Mouse (Mus musculus) liver, adult 2 months (tissue): Measurements from ENCODE around the gene Tmem184b. TPM values are rescaled to one million over a fixed set of nuclear protein-coding genes. Genes with fewer than 3 reads are reported as not detected.

Source experiments
- DNase-seq: peaks from one replicate; pipeline ENCODE4 v3.0.0-alpha.2; 2011; ENCODE audit warnings: low read depth, low spot score; ENCODE audit errors: extremely low read depth
- H3K27ac ChIP-seq: fragments of 200-500 bp; replicated peaks from 2 replicates; pipeline ENCODE4 v1.5.1; 2012; ENCODE audit warnings: low read depth, mild to moderate bottlenecking, control low read depth, inconsistent platforms, low read length; ENCODE audit not compliant: insufficient read depth
- H3K27me3 ChIP-seq: fragments of 200-500 bp; 2 replicates; pipeline ENCODE4 v1.6.1; 2012; ENCODE audit warnings: mild to moderate bottlenecking, moderate library complexity, low read length, inconsistent platforms; ENCODE audit not compliant: control insufficient read depth, insufficient read depth
- H3K36me3 ChIP-seq: fragments of 200-500 bp; 2 replicates; pipeline ENCODE4 v1.6.1; 2012; ENCODE audit warnings: low read length, inconsistent platforms; ENCODE audit not compliant: control insufficient read depth, insufficient read depth
- H3K4me1 ChIP-seq: fragments of 200-500 bp; 2 replicates; pipeline ENCODE4 v1.6.1; 2011; ENCODE audit warnings: low read length; ENCODE audit not compliant: control insufficient read depth, insufficient read depth
- H3K4me3 ChIP-seq: fragments of 200-500 bp; 2 replicates; pipeline ENCODE4 v1.5.1; 2011; ENCODE audit warnings: low read depth, mild to moderate bottlenecking, control low read depth, low read length, moderate library complexity; ENCODE audit not compliant: insufficient read depth
- H3K79me2 ChIP-seq: fragments of 200-500 bp; 2 replicates; pipeline ENCODE4 v1.6.1; 2012; ENCODE audit warnings: inconsistent platforms, mild to moderate bottlenecking, low read length, moderate library complexity; ENCODE audit not compliant: control insufficient read depth, insufficient read depth
- H3K9ac ChIP-seq: fragments of 200-500 bp; 2 replicates; pipeline ENCODE4 v1.6.1; 2012; ENCODE audit warnings: low read depth, mild to moderate bottlenecking, control low read depth, inconsistent platforms, low read length
- CTCF ChIP-seq: fragments of 200-500 bp; IDR thresholded peaks from 2 replicates; pipeline ENCODE4 v1.5.1; 2011; ENCODE audit warnings: low read depth, low read length, control low read depth
- POLR2A ChIP-seq: fragments of 200-500 bp; IDR thresholded peaks from 2 replicates; pipeline ENCODE4 v1.6.1; 2011; ENCODE audit warnings: low read length, control low read depth; ENCODE audit not compliant: insufficient read depth; ENCODE audit errors: extremely low read depth
- WGBS: fragments of 180-500 bp; shearing (Covaris S2); methylation state at CpG from one replicate; pipeline ENCODE4 v1.1.7; 2018; 5-methylcytosine and 5-hydroxymethylcytosine counted together
- polyA plus RNA-seq: library from polyadenylated mRNA; depleted of rRNA; stranded (reverse); fragments of >200 nt; gene quantifications from 2 replicates; pipeline ENCODE4 v1.2.3, GENCODE M21; 2012
- total RNA-seq: library from RNA; depleted of rRNA; stranded (reverse); fragments of >200 nt; gene quantifications from 2 replicates; pipeline ENCODE4 v1.2.3, GENCODE M21; 2014

Gene Tmem184b
- total and polyA plus RNA-seq, 2 experiments = 6.0 to 48.7 TPM

GRCm38 (mm10) chr15:79387081-79387480 is 16.3 kb downstream of the Tmem184b start:
- TF ChIP-seq CTCF (no peak), POLR2A (no peak)
- Histone ChIP-seq H3K36me3 (no peaks in the 10 kb centered on the region), H3K27ac (peak overlapping the region; percentile 97), H3K79me2 (peaks cover 5% of the 10 kb centered on the region; the same call in 1 of the 2 replicates), H3K4me1 (peaks cover 36% of the 10 kb centered on the region), H3K4me3 (no peak overlapping the region), H3K9ac (peak overlapping the region; percentile 6; the same call in 1 of the 2 replicates), H3K27me3 (no peaks in the 10 kb centered on the region)
- WGBS = 54% methylated on average over 6 of the region's 6 CpGs
- DNase-seq = no peak

GRCm38 (mm10) chr15:79381644-79382043 is 21.7 kb downstream of the Tmem184b start:
- 91% methylated on average over 9 of the region's 9 CpGs for WGBS
- Histone ChIP-seq H3K4me3 (no peak overlapping the region), H3K27me3 (no peaks in the 10 kb centered on the region), H3K79me2 (peaks cover 11% of the 10 kb centered on the region; the same call in 1 of the 2 replicates), H3K27ac (no peak overlapping the region), H3K36me3 (no peaks in the 10 kb centered on the region), H3K4me1 (no peaks in the 10 kb centered on the region), H3K9ac (no peak overlapping the region)
- TF ChIP-seq POLR2A (no peak), CTCF (no peak)
- DNase-seq = no peak

DNA sequence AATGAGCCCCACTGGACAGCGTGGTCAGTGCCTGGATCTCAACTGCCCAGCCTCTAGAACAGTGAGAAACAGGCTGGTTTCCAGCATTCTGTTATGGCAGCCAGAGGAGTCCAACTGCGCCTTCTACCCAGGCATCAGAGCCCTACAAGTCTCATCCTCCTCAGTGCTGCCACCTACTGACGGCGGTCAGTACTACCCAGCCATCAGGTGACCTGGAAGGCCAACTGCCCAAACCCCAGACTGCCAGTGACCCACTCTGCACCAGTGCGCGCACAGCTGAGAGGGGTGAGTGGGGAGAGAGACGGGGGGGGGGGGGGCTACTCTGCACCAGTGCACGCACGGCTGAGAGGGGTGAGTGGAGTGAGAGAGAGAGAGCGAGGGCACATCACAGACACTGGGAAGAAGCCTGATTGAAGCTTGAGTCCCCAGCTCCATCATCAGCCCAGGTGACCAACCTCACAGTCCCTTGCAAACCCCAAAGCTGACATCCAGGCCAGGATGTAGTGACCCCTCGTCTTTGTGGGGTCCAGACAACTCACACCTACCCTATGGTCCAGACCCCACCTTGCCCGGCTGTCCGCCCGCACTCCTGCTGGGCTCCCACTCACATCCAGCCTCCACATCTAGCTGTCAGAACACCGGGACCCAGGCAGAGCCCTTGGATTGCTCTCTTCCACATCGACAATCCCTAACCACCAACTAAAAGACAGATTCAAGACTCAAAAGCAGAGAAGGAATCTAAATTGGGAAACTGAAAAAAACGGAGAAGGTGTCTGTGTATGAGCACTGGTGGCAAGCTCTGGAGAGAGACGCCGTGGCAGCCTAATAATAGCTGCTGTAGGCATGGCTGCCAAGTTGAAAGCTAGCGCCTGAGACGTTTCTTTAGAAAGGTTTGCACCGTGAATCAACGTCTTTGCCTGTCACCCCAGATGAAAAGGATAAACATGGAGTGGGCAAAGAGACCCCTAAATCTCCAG is 22.6 kb downstream of the Tmem184b start:
- no peaks in the 10 kb centered on the region for H3K36me3 ChIP-seq
- DNase-seq = peak; percentile 59
- H3K4me3 ChIP-seq = no peak overlapping the region
- H3K4me1 ChIP-seq = no peaks in the 10 kb centered on the region
- 59% methylated on average over 22 of the region's 23 CpGs for WGBS
- H3K9ac ChIP-seq = no peak overlapping the region
- TF ChIP-seq POLR2A (no peak), CTCF (peak; percentile 97)
- no peaks in the 10 kb centered on the region for H3K27me3 ChIP-seq
- peaks cover 11% of the 10 kb centered on the region; the same call in 1 of the 2 replicates for H3K79me2 ChIP-seq
- no peak overlapping the region for H3K27ac ChIP-seq

GRCm38 (mm10) chr15:79379658-79380057 is 23.7 kb downstream of the Tmem184b start:
- peaks cover 11% of the 10 kb centered on the region; the same call in 1 of the 2 replicates for H3K79me2 ChIP-seq
- no peaks in the 10 kb centered on the region for H3K36me3 ChIP-seq
- 87% methylated on average over 7 of the region's 7 CpGs for WGBS
- no peak for TF ChIP-seq CTCF
- H3K4me3 ChIP-seq = no peak overlapping the region
- no peak overlapping the region for H3K9ac ChIP-seq
- no peak for DNase-seq
- no peaks in the 10 kb centered on the region for H3K4me1 ChIP-seq
- no peak overlapping the region for H3K27ac ChIP-seq
- no peaks in the 10 kb centered on the region for H3K27me3 ChIP-seq

DNA sequence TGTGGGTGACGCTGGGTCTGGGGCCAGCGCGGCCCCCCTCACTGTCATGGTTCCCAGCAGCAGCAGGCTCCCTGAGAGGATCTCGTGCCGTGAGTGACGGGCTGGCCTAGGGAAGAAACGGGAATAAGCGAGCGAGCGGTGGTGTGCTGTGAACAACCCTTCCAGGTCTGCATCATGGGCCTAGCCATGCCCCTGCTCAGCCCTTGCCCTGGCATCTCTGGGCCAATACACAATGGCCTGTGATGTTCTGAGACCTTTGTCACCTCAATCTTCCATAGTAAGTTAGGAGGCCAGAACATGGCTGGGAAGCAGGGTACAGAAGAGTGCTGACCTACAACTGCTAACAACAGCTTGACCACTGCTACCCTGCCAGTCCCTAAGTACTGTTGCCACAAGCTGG is 24.8 kb downstream of the Tmem184b start:
- H3K79me2 ChIP-seq = peaks cover 11% of the 10 kb centered on the region; the same call in 1 of the 2 replicates
- no peak overlapping the region for H3K27ac ChIP-seq
- H3K4me1 ChIP-seq = no peaks in the 10 kb centered on the region
- no peak overlapping the region for H3K4me3 ChIP-seq
- no peak for TF ChIP-seq CTCF
- no peak for TF ChIP-seq POLR2A
- H3K36me3 ChIP-seq = no peaks in the 10 kb centered on the region
- H3K9ac ChIP-seq = no peak overlapping the region
- no peaks in the 10 kb centered on the region for H3K27me3 ChIP-seq
- DNase-seq = no peak
- 97% methylated on average over 10 of the region's 10 CpGs for WGBS

DNA sequence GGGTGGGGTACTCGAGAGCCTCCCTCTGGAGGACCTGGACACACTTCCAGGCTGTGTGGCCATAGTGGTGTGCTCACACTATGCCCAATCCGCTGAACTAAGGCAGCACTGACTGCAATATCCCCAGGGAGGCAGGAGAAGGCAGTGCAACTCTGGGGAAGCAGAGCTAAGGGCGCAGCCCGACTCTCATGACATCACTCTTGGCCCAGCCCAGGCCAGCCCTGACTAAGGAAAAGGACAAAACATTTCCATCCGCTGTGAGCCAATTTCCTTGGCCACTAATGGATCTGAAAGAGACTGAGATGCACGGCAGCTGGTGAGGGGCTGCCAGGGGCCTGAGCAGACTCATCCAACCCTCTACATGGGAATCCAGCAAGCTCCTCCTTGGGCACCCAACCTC is 25.7 kb downstream of the Tmem184b start:
- Histone ChIP-seq H3K4me1 (no peaks in the 10 kb centered on the region), H3K79me2 (peaks cover 11% of the 10 kb centered on the region; the same call in 1 of the 2 replicates), H3K4me3 (no peak overlapping the region), H3K27me3 (no peaks in the 10 kb centered on the region), H3K9ac (no peak overlapping the region), H3K27ac (no peak overlapping the region), H3K36me3 (no peaks in the 10 kb centered on the region)
- 72% methylated on average over 6 of the region's 6 CpGs for WGBS
- no peak for DNase-seq
- TF ChIP-seq CTCF (peak; percentile 61), POLR2A (no peak)
